Mouse (Mus musculus): ENCODE results near the gene Csf3. TPM values are rescaled to one million over a fixed set of nuclear protein-coding genes. Genes with fewer than 3 reads are reported as not detected.
"Not testable (repeated sequence)": the region's sequence is repeated elsewhere in the genome, so short reads cannot be mapped to it uniquely, and the experiment has no call there.

Gene Csf3
- polyA plus RNA-seq, 1 experiment from 2014 or later, result not detected

- not testable (repeated sequence) for H3K36me3 ChIP-seq (replicated peaks; ENCODE audit: control insufficient read depth, insufficient read depth, low read depth, low read length); ATAC-seq (replicated peaks; ENCODE audit: insufficient number of reproducible peaks, low FRiP score, low TSS enrichment, low read depth); H3K9ac ChIP-seq (replicated peaks; ENCODE audit: low read length); H3K27ac ChIP-seq (replicated peaks; ENCODE audit: low read depth, low read length); H3K27me3 ChIP-seq (ENCODE audit: control insufficient read depth, insufficient read depth, low read length); H3K9me3 ChIP-seq (replicated peaks; ENCODE audit: control insufficient read depth, low read length); H3K4me3 ChIP-seq (ENCODE audit: low read depth, low read length); DNase-seq (ENCODE audit: low spot score); H3K4me2 ChIP-seq (ENCODE audit: low read depth, low read length)
- H3K4me1 ChIP-seq (ENCODE audit: control insufficient read depth, insufficient read depth, low read length), result peaks cover 11% of the 10 kb centered on the region; the same call in 1 of the 2 replicates
- 94% methylated on average over 2 of the region's 2 CpGs for WGBS
Measured at GRCm38 (mm10) chr11:98737220-98737619, 36.2 kb downstream of the Csf3 start.

DNA sequence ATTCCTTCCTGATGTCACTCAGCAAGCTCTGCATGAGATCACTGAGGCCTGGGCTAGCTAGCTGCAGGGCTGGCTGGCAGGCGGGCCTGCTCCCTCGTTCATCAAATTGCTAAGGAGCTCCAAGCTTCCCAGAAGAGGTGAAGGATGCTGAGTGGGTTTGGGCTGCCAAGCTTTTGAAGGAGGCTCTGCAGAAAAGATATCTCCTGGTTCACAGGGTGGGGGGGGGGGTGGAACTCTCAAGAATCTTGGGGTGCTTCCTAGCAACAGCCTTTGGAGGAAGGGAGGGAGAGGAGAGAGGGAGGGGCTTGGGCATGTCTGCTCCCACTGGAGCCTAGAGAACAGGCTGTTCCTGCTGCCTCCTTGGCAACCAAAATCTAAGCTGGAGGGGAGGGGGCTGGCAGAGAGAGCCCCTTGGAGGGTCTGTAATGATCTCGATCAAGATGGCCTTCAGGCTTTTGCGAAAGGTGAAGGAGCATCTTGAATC lies 37.4 kb downstream of the Csf3 start:
- WGBS, result 40% methylated on average over 4 of the region's 4 CpGs
- H3K4me3 ChIP-seq (ENCODE audit: low read depth, low read length), result no peak overlapping the region

GRCm38 (mm10) chr11:98738925-98739324 lies 37.9 kb downstream of the Csf3 start:
- DNase-seq (ENCODE audit: low spot score) (no peak), ATAC-seq (replicated peaks; ENCODE audit: insufficient number of reproducible peaks, low FRiP score, low TSS enrichment, low read depth) (no peak)
- Histone ChIP-seq H3K4me1 (ENCODE audit: control insufficient read depth, insufficient read depth, low read length) (peaks cover 15% of the 10 kb centered on the region), H3K27me3 (ENCODE audit: control insufficient read depth, insufficient read depth, low read length) (no peaks in the 10 kb centered on the region), H3K36me3 (replicated peaks; ENCODE audit: control insufficient read depth, insufficient read depth, low read depth, low read length) (no peaks in the 10 kb centered on the region), H3K4me2 (ENCODE audit: low read depth, low read length) (no peak overlapping the region), H3K9ac (replicated peaks; ENCODE audit: low read length) (no peak overlapping the region), H3K4me3 (ENCODE audit: low read depth, low read length) (no peak overlapping the region), H3K27ac (replicated peaks; ENCODE audit: low read depth, low read length) (no peak overlapping the region), H3K9me3 (replicated peaks; ENCODE audit: control insufficient read depth, low read length) (no peaks in the 10 kb centered on the region)
- 68% methylated on average over 9 of the region's 9 CpGs for WGBS

More for the DNA sequence above, 37.4 kb downstream of the Csf3 start:
- DNase-seq (ENCODE audit: low spot score) (no peak), ATAC-seq (replicated peaks; ENCODE audit: insufficient number of reproducible peaks, low FRiP score, low TSS enrichment, low read depth) (no peak)
- Histone ChIP-seq H3K4me1 (ENCODE audit: control insufficient read depth, insufficient read depth, low read length) (peaks cover 12% of the 10 kb centered on the region), H3K27me3 (ENCODE audit: control insufficient read depth, insufficient read depth, low read length) (no peaks in the 10 kb centered on the region), H3K27ac (replicated peaks; ENCODE audit: low read depth, low read length) (no peak overlapping the region), H3K4me2 (ENCODE audit: low read depth, low read length) (no peak overlapping the region), H3K36me3 (replicated peaks; ENCODE audit: control insufficient read depth, insufficient read depth, low read depth, low read length) (no peaks in the 10 kb centered on the region), H3K9ac (replicated peaks; ENCODE audit: low read length) (no peak overlapping the region), H3K9me3 (replicated peaks; ENCODE audit: control insufficient read depth, low read length) (no peaks in the 10 kb centered on the region)

- peak overlapping the region; percentile 58 for H3K9ac ChIP-seq (replicated peaks; ENCODE audit: low read length)
- no peaks in the 10 kb centered on the region for H3K27me3 ChIP-seq (ENCODE audit: control insufficient read depth, insufficient read depth, low read length)
- DNase-seq (ENCODE audit: low spot score) (no peak), ATAC-seq (replicated peaks; ENCODE audit: insufficient number of reproducible peaks, low FRiP score, low TSS enrichment, low read depth) (peak; percentile 15; the same call in 1 of the 2 replicates)
- no peaks in the 10 kb centered on the region for H3K9me3 ChIP-seq (replicated peaks; ENCODE audit: control insufficient read depth, low read length)
- H3K36me3 ChIP-seq (replicated peaks; ENCODE audit: control insufficient read depth, insufficient read depth, low read depth, low read length), result no peaks in the 10 kb centered on the region
- H3K27ac ChIP-seq (replicated peaks; ENCODE audit: low read depth, low read length), result peak overlapping the region; percentile 43; the same call in 1 of the 2 replicates
- H3K4me1 ChIP-seq (ENCODE audit: control insufficient read depth, insufficient read depth, low read length), result peaks cover 18% of the 10 kb centered on the region
- H3K4me2 ChIP-seq (ENCODE audit: low read depth, low read length), result peak overlapping the region; percentile 77
- H3K4me3 ChIP-seq (ENCODE audit: low read depth, low read length), result peak overlapping the region; percentile 86
- WGBS, result 14% methylated on average over 8 of the region's 8 CpGs
Measured at GRCm38 (mm10) chr11:98740026-98740392, 38.9 kb downstream of the Csf3 start.

- H3K4me1 ChIP-seq (ENCODE audit: control insufficient read depth, insufficient read depth, low read length), result peaks cover 18% of the 10 kb centered on the region
- H3K9me3 ChIP-seq (replicated peaks; ENCODE audit: control insufficient read depth, low read length), result no peaks in the 10 kb centered on the region
- H3K27me3 ChIP-seq (ENCODE audit: control insufficient read depth, insufficient read depth, low read length), result no peaks in the 10 kb centered on the region
- H3K36me3 ChIP-seq (replicated peaks; ENCODE audit: control insufficient read depth, insufficient read depth, low read depth, low read length), result no peaks in the 10 kb centered on the region
- WGBS, result under 1% methylated on average over 22 of the region's 22 CpGs
- ATAC-seq (replicated peaks; ENCODE audit: insufficient number of reproducible peaks, low FRiP score, low TSS enrichment, low read depth) (no peak; the same call in 1 of the 2 replicates), DNase-seq (ENCODE audit: low spot score) (peak; percentile 73)
- peak within 1 kb of the TSS; percentile 77 for H3K4me2 ChIP-seq (ENCODE audit: low read depth, low read length)
- peak within 1 kb of the TSS; percentile 86 for H3K4me3 ChIP-seq (ENCODE audit: low read depth, low read length)
- peak within 1 kb of the TSS; percentile 83; the same call in 1 of the 2 replicates for H3K27ac ChIP-seq (replicated peaks; ENCODE audit: low read depth, low read length)
- H3K9ac ChIP-seq (replicated peaks; ENCODE audit: low read length), result peak within 1 kb of the TSS; percentile 90
Measured at GRCm38 (mm10) chr11:98740393-98741050, 39.5 kb downstream of the Csf3 start, which contains the start of gene Thra. Gene Thra (plus strand): TSS chr11:98740638.

DNA sequence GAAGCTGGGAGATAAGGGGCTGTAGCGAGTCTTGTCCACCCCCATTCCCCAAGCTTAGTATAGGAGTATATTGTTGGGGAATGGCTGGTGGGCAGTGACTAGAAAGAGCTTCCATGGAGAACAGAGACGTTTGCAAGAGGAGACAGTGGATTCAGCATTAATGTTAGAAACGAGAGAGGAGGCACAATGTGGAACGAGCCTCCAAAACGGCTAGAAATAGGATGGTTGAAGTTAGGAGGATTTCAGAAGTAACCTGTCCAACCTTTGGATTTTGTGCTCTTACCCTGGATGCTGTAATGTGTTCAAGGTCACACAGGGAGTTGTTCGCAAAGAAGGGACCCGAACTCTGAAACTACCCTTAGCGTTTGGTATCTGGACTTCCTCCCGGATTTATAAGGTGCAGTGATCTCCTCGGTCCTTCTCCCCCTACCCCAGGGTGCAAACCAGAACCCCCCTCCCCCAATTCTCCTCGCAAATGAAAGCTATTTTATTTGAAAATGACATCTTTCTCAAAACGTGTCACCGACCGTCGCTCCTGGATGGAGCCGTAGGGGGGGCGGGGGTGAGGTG lies 40.1 kb downstream of the Csf3 start:
- peak overlapping the region; percentile 90 for H3K9ac ChIP-seq (replicated peaks; ENCODE audit: low read length)
- peak overlapping the region; percentile 77 for H3K4me2 ChIP-seq (ENCODE audit: low read depth, low read length)
- peak overlapping the region; percentile 83; the same call in 1 of the 2 replicates for H3K27ac ChIP-seq (replicated peaks; ENCODE audit: low read depth, low read length)
- ATAC-seq (replicated peaks; ENCODE audit: insufficient number of reproducible peaks, low FRiP score, low TSS enrichment, low read depth) (no peak), DNase-seq (ENCODE audit: low spot score) (no peak)
- WGBS, result under 1% methylated on average over 17 of the region's 17 CpGs
- no peaks in the 10 kb centered on the region for H3K9me3 ChIP-seq (replicated peaks; ENCODE audit: control insufficient read depth, low read length)
- H3K4me3 ChIP-seq (ENCODE audit: low read depth, low read length), result peak overlapping the region; percentile 86
- H3K27me3 ChIP-seq (ENCODE audit: control insufficient read depth, insufficient read depth, low read length), result no peaks in the 10 kb centered on the region
- H3K36me3 ChIP-seq (replicated peaks; ENCODE audit: control insufficient read depth, insufficient read depth, low read depth, low read length), result no peaks in the 10 kb centered on the region
- peaks cover 18% of the 10 kb centered on the region for H3K4me1 ChIP-seq (ENCODE audit: control insufficient read depth, insufficient read depth, low read length)

DNA sequence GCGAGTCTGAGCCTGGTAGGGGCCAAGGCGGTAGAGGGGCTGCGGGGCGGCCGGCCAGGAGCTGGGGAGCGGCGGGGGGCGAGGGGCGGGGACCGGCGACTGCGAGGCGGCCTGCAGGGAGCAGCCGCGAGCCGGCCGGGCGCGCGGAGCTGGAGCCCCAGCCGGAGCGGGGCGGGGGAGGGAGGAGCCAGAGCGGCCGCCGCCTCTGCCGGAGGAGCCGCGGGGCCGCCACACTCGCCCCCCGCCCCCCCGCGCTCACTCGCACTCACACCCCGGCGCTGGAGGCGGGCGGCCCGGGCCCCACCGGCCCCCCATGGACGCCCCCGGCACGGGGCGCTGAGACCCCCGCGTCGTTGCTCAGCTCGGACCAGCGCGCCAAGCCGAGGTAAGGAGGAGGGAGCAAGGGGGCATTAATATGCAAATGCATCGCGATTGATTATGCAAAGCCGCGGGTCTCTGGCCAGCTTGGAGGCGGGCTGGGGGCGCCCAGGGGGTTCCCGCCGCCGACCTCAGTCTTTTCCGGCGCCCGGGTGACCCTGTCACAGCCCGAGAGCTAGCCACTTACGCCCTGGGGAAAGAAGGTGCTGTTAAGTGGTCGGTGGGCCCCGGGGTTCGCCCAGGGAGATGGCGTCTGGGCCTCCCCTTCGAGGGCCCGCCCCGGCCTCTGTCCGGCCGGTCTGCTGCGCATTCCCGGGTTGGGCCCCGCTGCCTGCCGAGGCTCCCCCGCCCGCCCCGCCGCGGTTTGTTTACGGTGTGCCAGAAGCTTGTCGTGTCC lies 40.7 kb downstream of the Csf3 start:
- Histone ChIP-seq H3K4me1 (ENCODE audit: control insufficient read depth, insufficient read depth, low read length) (peaks cover 19% of the 10 kb centered on the region), H3K4me2 (ENCODE audit: low read depth, low read length) (peak overlapping the region; percentile 77), H3K27ac (replicated peaks; ENCODE audit: low read depth, low read length) (peak overlapping the region; percentile 83), H3K27me3 (ENCODE audit: control insufficient read depth, insufficient read depth, low read length) (no peaks in the 10 kb centered on the region), H3K9ac (replicated peaks; ENCODE audit: low read length) (peak overlapping the region; percentile 90), H3K9me3 (replicated peaks; ENCODE audit: control insufficient read depth, low read length) (no peaks in the 10 kb centered on the region), H3K4me3 (ENCODE audit: low read depth, low read length) (peak overlapping the region; percentile 86), H3K36me3 (replicated peaks; ENCODE audit: control insufficient read depth, insufficient read depth, low read depth, low read length) (no peaks in the 10 kb centered on the region)
- peak; percentile 90 for DNase-seq (ENCODE audit: low spot score)
- ATAC-seq (replicated peaks; ENCODE audit: insufficient number of reproducible peaks, low FRiP score, low TSS enrichment, low read depth), result peak; percentile 51
- 0% methylated on average over 63 of the region's 86 CpGs for WGBS

All from embryonic facial prominence, embryonic 11.5 days (tissue).